Comparison of ENCODE assay signal across 8 mouse cellular contexts in the genomic region with DNA sequence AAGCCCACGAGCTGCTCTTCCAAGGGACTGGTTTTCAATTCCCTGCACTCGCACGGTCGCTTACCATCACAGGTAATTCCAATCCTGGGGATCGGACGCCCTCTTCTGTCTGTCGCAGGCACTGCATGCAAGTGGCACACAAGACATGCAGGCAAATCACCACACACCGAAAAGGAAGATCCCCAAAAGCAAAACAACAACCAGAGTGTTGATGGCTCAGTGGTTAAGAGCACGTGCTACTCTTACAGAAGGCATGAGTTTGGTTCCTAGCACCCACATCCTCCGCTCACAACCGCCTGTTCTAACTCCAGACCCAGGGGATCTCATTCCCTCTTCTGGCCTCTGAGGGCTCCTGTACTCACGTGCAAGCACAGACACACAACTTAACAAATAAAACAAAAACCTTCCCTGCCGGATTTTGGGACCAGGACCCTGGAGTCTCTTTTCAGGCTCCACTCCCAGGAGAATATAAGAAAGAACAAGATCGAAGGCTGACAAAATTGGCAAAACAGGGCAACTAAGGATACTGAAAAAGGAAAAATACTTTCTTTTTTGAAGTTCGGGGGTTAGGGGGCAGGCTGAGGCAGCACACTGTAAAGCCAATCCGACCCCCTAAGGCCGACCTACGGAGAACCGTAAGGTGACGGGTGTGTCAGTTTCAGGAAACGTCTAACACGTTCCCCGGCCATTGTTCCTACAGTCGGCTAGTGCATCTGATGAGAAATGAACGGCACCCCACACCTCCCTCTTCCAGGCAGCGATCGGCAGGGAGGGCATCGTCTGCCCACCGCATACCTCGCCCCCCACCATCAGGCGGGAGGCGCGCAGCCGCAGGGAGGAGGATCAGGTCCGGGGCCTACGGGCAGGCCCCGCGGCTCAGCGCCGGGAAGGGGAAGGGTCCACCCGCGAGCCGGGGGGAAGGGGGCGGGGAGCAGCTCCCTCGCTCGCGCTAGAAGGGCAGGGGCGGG. TPM values are rescaled to one million over a fixed set of nuclear protein-coding genes. Genes with fewer than 3 reads are reported as not detected.
DNase-seq lines count a peak whose midpoint lies in the region; ATAC-seq and TF ChIP-seq lines count a peak whose summit lies in the region.

No protein-coding gene starts in this region.

- H3K9me3 ChIP-seq in ES-E14 (ENCODE audit: control insufficient read depth, insufficient read depth, low read depth, low read length), result no peaks in the 10 kb centered on the region
- H3K9me3 ChIP-seq in embryonic facial prominence, embryonic 14.5 days (ENCODE audit: control insufficient read depth, low read length), result no peaks in the 10 kb centered on the region
- H3K9me3 ChIP-seq in heart, embryonic 13.5 days, result no peaks in the 10 kb centered on the region
- no peaks in the 10 kb centered on the region for H3K9me3 ChIP-seq in kidney, embryonic 16.5 days (ENCODE audit: low read length)
- no peaks in the 10 kb centered on the region for H3K9me3 ChIP-seq in neural tube, embryonic 14.5 days (ENCODE audit: control insufficient read depth, low read length)

- peaks cover 19% of the 10 kb centered on the region for H3K36me3 ChIP-seq in ES-E14 (ENCODE audit: control insufficient read depth, insufficient read depth, low read length, poor library complexity, severe bottlenecking)
- peaks cover 42% of the 10 kb centered on the region for H3K36me3 ChIP-seq in embryonic facial prominence, embryonic 14.5 days (ENCODE audit: control insufficient read depth, insufficient read depth, low read length)
- peaks cover 42% of the 10 kb centered on the region for H3K36me3 ChIP-seq in heart, embryonic 13.5 days
- peaks cover 37% of the 10 kb centered on the region for H3K36me3 ChIP-seq in kidney, embryonic 16.5 days (ENCODE audit: insufficient read depth, low read length)
- peaks cover 23% of the 10 kb centered on the region for H3K36me3 ChIP-seq in neural tube, embryonic 14.5 days (ENCODE audit: control insufficient read depth, insufficient read depth, low read length)

- peaks cover 6 to 8% of the 10 kb centered on the region in 2 experiments; a peak in 3 of 4 replicates for H3K4me1 ChIP-seq in ES-E14 (ENCODE audit: control insufficient read depth in 2 of 2, insufficient read depth in 2 of 2, low read length in 2 of 2, poor library complexity in 1 of 2)
- H3K4me1 ChIP-seq in bone marrow macrophage, adult 2 months (ENCODE audit: control insufficient read depth, insufficient read depth, low read length), result peaks cover 15% of the 10 kb centered on the region
- H3K4me1 ChIP-seq in embryonic facial prominence, embryonic 14.5 days (ENCODE audit: control insufficient read depth, insufficient read depth, low read length), result peaks cover 26% of the 10 kb centered on the region
- H3K4me1 ChIP-seq in heart, embryonic 13.5 days, result peaks cover 36% of the 10 kb centered on the region
- H3K4me1 ChIP-seq in kidney, embryonic 16.5 days (ENCODE audit: insufficient read depth, low read length), result peaks cover 30% of the 10 kb centered on the region
- peaks cover 26% of the 10 kb centered on the region for H3K4me1 ChIP-seq in neural tube, embryonic 14.5 days (ENCODE audit: control insufficient read depth, insufficient read depth, low read length)

- H3K4me2 ChIP-seq in embryonic facial prominence, embryonic 14.5 days (ENCODE audit: low read depth, low read length), result peak overlapping the region; percentile 88
- peak overlapping the region; percentile 95 for H3K4me2 ChIP-seq in heart, embryonic 13.5 days
- peak overlapping the region; percentile 73 for H3K4me2 ChIP-seq in kidney, embryonic 16.5 days (replicated peaks; ENCODE audit: low read depth, low read length)
- H3K4me2 ChIP-seq in neural tube, embryonic 14.5 days (ENCODE audit: low read depth, low read length), result peak overlapping the region; percentile 91

- TF ChIP-seq POLR2A in bone marrow macrophage, adult 2 months (IDR thresholded peaks at IDR 0.05; ENCODE audit: borderline replicate concordance, low read depth, low read length), result no peak

- peak; percentile 78 for TF ChIP-seq CTCF in bone marrow macrophage, adult 2 months (IDR thresholded peaks at IDR 0.05; ENCODE audit: low read depth, low read length)

- no peaks in the 10 kb centered on the region for H3K27me3 ChIP-seq in embryonic facial prominence, embryonic 14.5 days (replicated peaks; ENCODE audit: control insufficient read depth, insufficient read depth, low read length)
- no peaks in the 10 kb centered on the region for H3K27me3 ChIP-seq in heart, embryonic 13.5 days (replicated peaks)
- no peaks in the 10 kb centered on the region for H3K27me3 ChIP-seq in kidney, embryonic 16.5 days (ENCODE audit: insufficient read depth, low read length)
- H3K27me3 ChIP-seq in neural tube, embryonic 14.5 days (ENCODE audit: control insufficient read depth, insufficient read depth, low read length), result no peaks in the 10 kb centered on the region

- peak overlapping the region; percentile 87 for H3K27ac ChIP-seq in ES-E14 (ENCODE audit: insufficient read depth, low read depth, low read length, poor library complexity, severe bottlenecking)
- peak overlapping the region; percentile 22 for H3K27ac ChIP-seq in bone marrow macrophage, adult 2 months (ENCODE audit: insufficient read depth, low read depth, low read length)
- peak overlapping the region; percentile 93 for H3K27ac ChIP-seq in embryonic facial prominence, embryonic 14.5 days (replicated peaks; ENCODE audit: low read depth, low read length)
- peak overlapping the region; percentile 92 for H3K27ac ChIP-seq in heart, embryonic 13.5 days (replicated peaks)
- peak overlapping the region; percentile 90 for H3K27ac ChIP-seq in kidney, embryonic 16.5 days (ENCODE audit: low read length)
- peak overlapping the region; percentile 71 for H3K27ac ChIP-seq in neural tube, embryonic 14.5 days (ENCODE audit: low read depth, low read length)

- in situ Hi-C loops in ES-E14 (cut with MboI; ENCODE audit: low sequenced_read_pairs in 2 of 2, unreplicated experiment in 2 of 2), result no loop called here

- WGBS in embryonic facial prominence, embryonic 14.5 days, result 3% methylated on average over 29 of the region's 48 CpGs
- WGBS in heart, embryonic 13.5 days, result 3% methylated on average over 47 of the region's 48 CpGs
- WGBS in kidney, embryonic 16.5 days, result 2% methylated on average over 47 of the region's 48 CpGs
- WGBS in neural tube, embryonic 14.5 days, result 4% methylated on average over 38 of the region's 48 CpGs

- H3K4me3 ChIP-seq in ES-E14 (ENCODE audit: insufficient read depth in 1 of 2, low read depth in 1 of 2, low read length in 2 of 2, poor library complexity in 1 of 2, severe bottlenecking in 1 of 2), result peak overlapping the region; percentile 66 to 91
- peak overlapping the region; percentile 79 for H3K4me3 ChIP-seq in bone marrow macrophage, adult 2 months (ENCODE audit: insufficient read depth, low read length)
- peak overlapping the region; percentile 81 for H3K4me3 ChIP-seq in embryonic facial prominence, embryonic 14.5 days (ENCODE audit: low read depth, low read length)
- H3K4me3 ChIP-seq in heart, embryonic 13.5 days, result peak overlapping the region; percentile 99
- H3K4me3 ChIP-seq in kidney, embryonic 16.5 days (ENCODE audit: low read length), result peak overlapping the region; percentile 99
- peak overlapping the region; percentile 57 for H3K4me3 ChIP-seq in neural tube, embryonic 14.5 days (ENCODE audit: low read depth, low read length)

- H3K9ac ChIP-seq in ES-E14 (ENCODE audit: insufficient read depth, low read depth, low read length, poor library complexity, severe bottlenecking), result peak overlapping the region; percentile 98
- H3K9ac ChIP-seq in embryonic facial prominence, embryonic 14.5 days (ENCODE audit: low read depth, low read length), result peak overlapping the region; percentile 92
- peak overlapping the region; percentile 99 for H3K9ac ChIP-seq in heart, embryonic 13.5 days
- peak overlapping the region; percentile 97 for H3K9ac ChIP-seq in kidney, embryonic 16.5 days (replicated peaks; ENCODE audit: low read length)
- peak overlapping the region; percentile 74 for H3K9ac ChIP-seq in neural tube, embryonic 14.5 days (replicated peaks; ENCODE audit: low read depth, low read length)

- peak; percentile 64 for ATAC-seq in embryonic facial prominence, embryonic 14.5 days (ENCODE audit: low read depth)
- peak; percentile 61 for ATAC-seq in heart, embryonic 13.5 days (ENCODE audit: extremely low read depth, insufficient number of reproducible peaks, low FRiP score, low TSS enrichment)
- ATAC-seq in kidney, embryonic 16.5 days (ENCODE audit: low FRiP score, low TSS enrichment), result peak; percentile 84
- ATAC-seq in neural tube, embryonic 14.5 days (ENCODE audit: low read depth), result no peak; the same call in 1 of the 2 replicates

- peak; percentile 92 for DNase-seq in ES-E14 (ENCODE audit: low read depth, low spot score)
- DNase-seq in embryonic facial prominence, embryonic 14.5 days (ENCODE audit: low spot score), result peak; percentile 32
- DNase-seq in lung, adult 18-20 months, result peak; percentile 49 to 60
- DNase-seq in thymus, postnatal 25 days, result peak; percentile 69

RNA-seq across cellular contexts. Expression of a gene that starts 0.7 kb away (rescaled TPM):
- total RNA-seq in ES-E14 (2012; rRNA removed), result 21.7 and 25.7 TPM in 2 replicates
- polyA plus RNA-seq in bone marrow macrophage, adult 2 months (2012; ENCODE audit: insufficient read depth, insufficient read length, missing spikeins), result 22.0 and 25.9 TPM in 2 replicates
- 25.0 and 26.7 TPM in 2 replicates for polyA plus RNA-seq in embryonic facial prominence, embryonic 14.5 days (2014; fragmentation: Nextera tagmentation; extraction: Ambion mirVana)
- polyA plus RNA-seq in heart, embryonic 13.5 days (2015; fragmentation: Nextera tagmentation; extraction: Ambion mirVana), result 15.9 and 17.2 TPM in 2 replicates
- polyA plus RNA-seq in kidney, embryonic 16.5 days (2015; fragmentation: Nextera tagmentation; extraction: Ambion mirVana), result 32.0 and 34.8 TPM in 2 replicates
- polyA plus RNA-seq in neural tube, embryonic 14.5 days (2014; fragmentation: Nextera tagmentation; extraction: Ambion mirVana), result 27.7 and 31.5 TPM in 2 replicates

RNA-seq across cellular contexts. Expression of a gene that starts 1.1 kb away (rescaled TPM):
- 288 and 353 TPM in 2 replicates for total RNA-seq in ES-E14 (2012; rRNA removed)
- 30.6 and 31.9 TPM in 2 replicates for polyA plus RNA-seq in bone marrow macrophage, adult 2 months (2012; ENCODE audit: insufficient read depth, insufficient read length, missing spikeins)
- polyA plus RNA-seq in embryonic facial prominence, embryonic 14.5 days (2014; fragmentation: Nextera tagmentation; extraction: Ambion mirVana), result 209 and 259 TPM in 2 replicates
- 165 and 195 TPM in 2 replicates for polyA plus RNA-seq in heart, embryonic 13.5 days (2015; fragmentation: Nextera tagmentation; extraction: Ambion mirVana)
- polyA plus RNA-seq in kidney, embryonic 16.5 days (2015; fragmentation: Nextera tagmentation; extraction: Ambion mirVana), result 279 and 331 TPM in 2 replicates
- polyA plus RNA-seq in neural tube, embryonic 14.5 days (2014; fragmentation: Nextera tagmentation; extraction: Ambion mirVana), result 193 and 264 TPM in 2 replicates

RNA-seq across cellular contexts. Expression of a gene that starts 49.4 kb away (rescaled TPM):
- total RNA-seq in ES-E14 (2012; rRNA removed), result 8.2 and 8.7 TPM in 2 replicates
- not detected in 2 replicates for polyA plus RNA-seq in bone marrow macrophage, adult 2 months (2012; ENCODE audit: insufficient read depth, insufficient read length, missing spikeins)
- 1.2 and 1.4 TPM in 2 replicates for polyA plus RNA-seq in embryonic facial prominence, embryonic 14.5 days (2014; fragmentation: Nextera tagmentation; extraction: Ambion mirVana)
- 0.57 and 0.78 TPM in 2 replicates for polyA plus RNA-seq in heart, embryonic 13.5 days (2015; fragmentation: Nextera tagmentation; extraction: Ambion mirVana)
- 2.7 TPM in 2 replicates for polyA plus RNA-seq in kidney, embryonic 16.5 days (2015; fragmentation: Nextera tagmentation; extraction: Ambion mirVana)
- polyA plus RNA-seq in neural tube, embryonic 14.5 days (2014; fragmentation: Nextera tagmentation; extraction: Ambion mirVana), result 6.8 and 9.3 TPM in 2 replicates

Comparison
In these comparisons a context has a peak if more than half of its experiments do, and no peak if none do; other contexts are left out.
1. DNase-seq: peak in every context shown above with its lines; median percentile 92 in ES-E14; 69 in thymus, postnatal 25 days; 54 in lung, adult 18-20 months; 32 in embryonic facial prominence, embryonic 14.5 days.
2. H3K27ac ChIP-seq: peak in every context shown above with its lines; median percentile 93 in embryonic facial prominence, embryonic 14.5 days; 92 in heart, embryonic 13.5 days; 90 in kidney, embryonic 16.5 days; 87 in ES-E14; 71 in neural tube, embryonic 14.5 days; 22 in bone marrow macrophage, adult 2 months.